Mouse (Mus musculus) left cerebral cortex, adult 2 months (tissue): ENCODE data around the gene Syn3. TPM values are rescaled to one million over a fixed set of nuclear protein-coding genes. Genes with fewer than 3 reads are reported as not detected.

ENCODE experiments used
- DNase-seq, 2 experiments: peaks; one replicate each; pipeline ENCODE4 v3.0.0; 2021 to 2022; ENCODE audit warnings: low spot score in 2 of 2, mixed read lengths in 1 of 2; ENCODE audit errors: extremely low spot score in 1 of 2
- H3K27ac ChIP-seq: fragments of 200-600 bp; 2 replicates; pipeline ENCODE4 v1.8.1; 2022
- H3K4me3 ChIP-seq: fragments of 200-600 bp; 2 replicates; pipeline ENCODE4 v1.8.1; 2022
- CTCF ChIP-seq: fragments of 200-600 bp; IDR thresholded peaks from 2 replicates; pipeline ENCODE4 v1.8.1; 2022; ENCODE audit warnings: antibody characterized with exemption, mild to moderate bottlenecking, moderate library complexity
- intact Hi-C: fragments of 180-260 bp; cut with DNase I; formaldehyde crosslinking; loops from one replicate; pipeline ENCODE4 v1.15.1; 2025
- total RNA-seq, 2 experiments: library from RNA; stranded (reverse); gene quantifications; 2 replicates each; pipeline ENCODE4 v1.2.3; 2021

Syn3 gene
- total RNA-seq, 2 experiments from 2014 or later: 29.9 to 30.8 TPM

DNA sequence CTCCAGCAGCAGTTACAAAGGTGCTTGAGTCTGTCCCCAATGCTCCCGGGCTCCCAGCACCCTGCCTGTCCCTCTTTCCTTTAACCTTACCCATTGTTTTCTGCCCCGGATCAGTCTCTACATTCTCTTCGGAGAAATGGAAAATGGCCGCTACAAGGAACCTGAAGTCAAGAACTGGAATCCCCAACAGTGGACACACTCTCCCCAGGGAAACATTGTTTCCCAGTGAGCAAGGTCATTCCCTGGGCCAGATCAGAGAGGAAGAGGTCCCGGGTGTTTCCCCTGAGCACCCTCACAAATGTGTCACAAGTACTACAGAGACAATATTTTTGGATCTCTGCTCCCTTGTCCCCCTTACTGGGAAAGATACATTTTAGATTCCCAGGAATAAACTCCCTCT, 432.0 kb downstream of the Syn3 start:
- intact Hi-C loops: loop anchor here (5.0 kb wide), 1 partner anchor 99 kb away; no protein-coding TSS in a partner anchor
- no peak overlapping the region for H3K4me3 ChIP-seq
- DNase-seq: no peak
- TF ChIP-seq CTCF: no peak
- no peak overlapping the region for H3K27ac ChIP-seq

DNA sequence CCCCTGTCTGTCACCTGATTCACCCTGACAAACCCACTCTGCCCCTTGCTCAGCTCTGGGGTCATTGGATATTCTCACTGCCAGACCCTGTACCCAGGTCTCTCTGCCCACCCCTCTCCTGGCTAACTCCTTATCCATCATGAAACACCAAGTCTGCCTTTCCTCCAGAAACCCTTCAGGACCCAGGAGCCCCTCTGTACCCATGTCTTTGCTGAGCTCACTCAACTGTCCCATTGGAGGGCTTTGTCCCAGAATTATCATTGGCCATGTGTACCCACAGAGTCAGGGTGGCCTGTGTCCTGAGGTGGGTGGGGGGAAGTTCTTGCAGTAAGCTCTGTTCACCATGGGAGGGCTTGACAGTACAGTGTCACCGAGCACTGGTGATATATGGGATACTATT, 433.0 kb downstream of the Syn3 start:
- Histone ChIP-seq H3K4me3 (no peak overlapping the region), H3K27ac (no peak overlapping the region)
- TF ChIP-seq CTCF: no peak; the same call in 1 of the 2 replicates
- intact Hi-C loops: loop anchor here (1.0 to 5.0 kb wide), 4 partner anchors 98 to 398 kb away; no protein-coding TSS in a partner anchor
- no peak for DNase-seq

DNA sequence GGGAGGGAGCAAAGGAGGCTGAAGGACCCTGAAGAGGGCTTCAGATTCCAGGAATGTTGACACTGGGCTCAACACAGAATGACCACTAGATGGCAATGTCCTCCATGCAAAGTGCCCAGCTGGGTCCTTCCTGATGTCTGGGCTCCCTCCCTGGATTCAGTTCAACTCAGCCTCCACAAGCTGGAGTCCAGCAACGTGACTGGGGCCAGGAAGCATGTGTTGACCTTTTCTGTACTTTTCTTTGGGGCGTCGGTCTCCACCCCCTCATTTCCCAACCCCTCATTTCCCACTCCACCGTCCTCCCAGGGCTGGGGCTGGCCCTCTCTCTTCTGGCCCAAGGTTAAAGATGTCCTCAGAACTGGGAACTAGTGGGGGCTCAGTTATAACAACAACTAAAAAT, 433.8 kb downstream of the Syn3 start:
- TF ChIP-seq CTCF: peak; percentile 94

DNA sequence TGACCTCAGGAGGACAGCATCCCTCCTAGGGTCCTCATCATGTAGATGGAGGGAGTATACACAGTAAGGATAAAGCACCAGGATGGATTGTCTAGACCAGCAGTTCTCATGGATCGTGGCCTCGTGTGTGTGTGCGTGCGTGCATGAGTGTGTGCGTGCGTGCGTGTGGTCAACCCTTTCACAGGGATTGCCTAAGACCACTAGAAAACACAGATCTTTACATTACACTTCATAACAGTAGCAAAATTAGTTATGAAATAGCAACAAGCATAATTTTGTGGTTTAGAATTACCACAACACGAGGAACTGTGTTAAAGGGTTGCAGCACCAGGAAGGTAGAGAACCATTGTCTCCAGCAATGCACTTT, 435.7 kb downstream of the Syn3 start:
- intact Hi-C loops: no loop called here
- no peak overlapping the region for H3K27ac ChIP-seq
- TF ChIP-seq CTCF: no peak
- DNase-seq: no peak
- H3K4me3 ChIP-seq: no peak overlapping the region

More for the DNA sequence above, 433.8 kb downstream of the Syn3 start:
- H3K4me3 ChIP-seq: no peak overlapping the region
- intact Hi-C loops: loop anchor here (1.0 to 5.0 kb wide), 4 partner anchors 98 to 398 kb away; no protein-coding TSS in a partner anchor
- H3K27ac ChIP-seq: no peak overlapping the region
- peak; percentile 60 to 62 for DNase-seq

DNA sequence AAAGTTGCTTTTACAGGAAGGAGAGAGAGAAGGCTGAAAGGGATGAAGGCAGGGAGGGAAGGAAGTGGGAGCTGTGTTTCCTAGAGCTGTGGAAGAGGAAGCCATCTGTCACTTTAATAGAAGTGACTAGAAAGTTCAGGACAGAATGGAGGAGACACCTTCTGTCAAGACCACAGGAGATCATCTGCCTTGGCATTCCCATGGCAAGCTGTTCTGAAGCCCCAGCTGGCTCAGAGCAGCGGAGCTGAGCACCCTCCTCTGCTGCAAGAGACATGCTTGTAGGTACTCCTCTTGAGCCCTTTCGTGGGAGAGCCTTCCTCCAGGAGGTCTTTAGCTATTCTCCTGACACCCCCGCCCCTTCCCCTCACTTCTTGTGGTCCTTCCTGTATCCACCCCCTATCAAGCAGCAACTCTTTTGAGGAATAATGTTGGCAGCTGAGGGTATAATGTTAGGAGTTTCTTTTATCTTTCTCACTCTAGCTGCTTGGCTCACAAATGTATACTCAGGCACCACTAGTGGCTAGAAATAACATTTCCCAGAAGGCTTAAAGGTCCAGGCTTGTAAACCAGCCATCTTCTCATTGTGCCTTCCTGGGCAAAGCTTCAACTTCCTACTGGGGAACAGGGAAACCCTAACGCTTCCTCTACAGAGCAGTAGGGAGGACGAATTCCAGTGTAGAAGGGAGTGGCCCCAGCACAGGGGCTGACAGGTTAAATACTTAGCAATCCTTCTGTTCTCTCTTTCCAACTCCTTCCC, 436.3 kb downstream of the Syn3 start:
- intact Hi-C loops: no loop called here
- no peak for TF ChIP-seq CTCF
- no peak for DNase-seq
- Histone ChIP-seq H3K27ac (no peak overlapping the region), H3K4me3 (no peak overlapping the region)

DNA sequence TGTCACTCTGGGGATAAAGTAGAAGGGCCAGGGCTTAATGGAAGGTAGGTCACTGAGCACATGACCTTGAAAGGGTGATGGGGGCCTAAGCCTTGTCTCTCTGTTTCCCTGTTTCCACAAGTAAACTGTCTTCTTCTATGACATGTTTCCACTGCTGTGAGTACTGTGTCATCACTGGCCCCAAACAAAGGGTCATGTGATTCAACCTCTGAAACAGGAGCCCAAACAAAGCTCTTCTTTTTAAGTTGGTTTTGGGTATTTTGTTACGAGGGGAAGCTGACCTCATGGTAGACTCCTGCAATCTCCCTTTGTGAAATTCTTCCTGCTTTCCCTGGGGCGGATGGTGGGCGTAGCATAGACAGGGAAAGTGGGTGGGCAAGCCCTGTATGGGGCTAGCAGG, 438.4 kb downstream of the Syn3 start:
- TF ChIP-seq CTCF: no peak
- Histone ChIP-seq H3K4me3 (no peak overlapping the region), H3K27ac (no peak overlapping the region; the same call in 1 of the 2 replicates)
- intact Hi-C loops: no loop called here
- no peak for DNase-seq

DNA sequence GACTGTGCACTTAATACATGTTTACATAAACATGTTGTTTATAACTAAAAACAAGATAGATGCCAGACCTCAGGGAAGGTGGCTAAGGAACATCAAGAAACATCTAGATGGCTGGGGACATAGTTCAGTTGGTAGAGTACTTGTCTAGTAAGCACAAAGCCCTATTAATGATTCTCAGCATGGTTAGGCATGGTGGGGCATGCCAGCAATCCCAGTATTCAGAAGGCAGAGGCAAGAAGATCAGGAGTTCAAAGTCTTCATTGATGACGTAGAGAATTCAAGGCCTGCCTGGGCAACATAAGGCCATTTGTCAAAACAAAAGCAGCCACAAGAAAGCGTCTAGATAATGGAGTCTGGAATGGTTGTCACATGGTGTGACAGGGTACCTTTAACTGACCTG, 441.0 kb downstream of the Syn3 start:
- H3K4me3 ChIP-seq: no peak overlapping the region
- no peak for DNase-seq
- TF ChIP-seq CTCF: no peak
- intact Hi-C loops: no loop called here
- no peak overlapping the region for H3K27ac ChIP-seq

DNA sequence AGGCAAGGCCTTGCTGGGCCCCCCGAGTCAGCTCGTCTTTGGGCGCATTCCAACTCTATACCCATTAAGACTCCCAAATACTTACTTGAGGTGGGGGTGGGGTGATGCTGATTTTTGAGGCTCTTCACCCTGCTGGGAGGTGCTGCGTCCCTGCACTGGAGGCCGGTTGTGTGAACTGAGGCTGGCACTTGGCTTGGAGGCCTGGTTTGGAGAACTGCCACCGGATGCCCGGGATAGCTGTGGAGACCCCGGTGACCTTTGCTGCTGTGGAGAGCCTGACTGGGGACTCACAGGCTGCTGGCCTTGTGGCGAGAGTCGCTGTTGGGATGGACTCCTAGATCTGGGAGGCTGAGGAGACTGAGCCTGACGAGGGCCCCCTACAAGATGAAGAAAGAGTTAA, 441.4 kb downstream of the Syn3 start:
- no peak for DNase-seq
- intact Hi-C loops: no loop called here
- H3K27ac ChIP-seq: no peak overlapping the region
- no peak overlapping the region for H3K4me3 ChIP-seq
- TF ChIP-seq CTCF: no peak

DNA sequence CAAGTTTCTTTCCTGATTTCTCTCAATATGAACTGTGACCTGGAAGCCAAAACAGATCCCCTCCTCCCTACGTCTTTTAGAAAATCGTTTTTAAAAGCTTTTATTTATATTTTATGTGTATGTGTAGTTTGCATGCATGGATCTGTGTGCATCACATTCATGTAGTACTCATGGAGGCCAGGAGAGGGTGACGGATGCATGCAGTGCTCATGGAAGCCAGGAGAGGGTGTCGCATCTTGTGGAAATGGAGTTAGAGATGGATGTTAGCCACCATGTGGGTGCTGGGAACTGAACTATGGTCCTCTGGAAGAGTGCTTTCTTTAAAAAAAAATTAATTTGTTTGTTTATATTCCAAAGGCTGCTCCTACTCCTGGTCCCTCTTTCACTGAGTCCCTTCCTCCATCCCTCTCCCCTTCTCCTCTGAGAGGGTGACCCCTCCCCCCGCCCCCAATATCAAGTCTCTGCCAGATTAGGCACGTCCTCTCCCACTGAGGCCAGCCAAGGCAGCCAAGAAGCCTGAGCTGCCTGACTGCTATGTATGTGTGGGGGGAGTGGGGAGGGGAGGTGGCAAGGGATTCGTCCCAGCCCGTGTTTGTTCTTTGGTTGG, 442.3 kb downstream of the Syn3 start:
- intact Hi-C loops: no loop called here
- no peak for DNase-seq

DNA sequence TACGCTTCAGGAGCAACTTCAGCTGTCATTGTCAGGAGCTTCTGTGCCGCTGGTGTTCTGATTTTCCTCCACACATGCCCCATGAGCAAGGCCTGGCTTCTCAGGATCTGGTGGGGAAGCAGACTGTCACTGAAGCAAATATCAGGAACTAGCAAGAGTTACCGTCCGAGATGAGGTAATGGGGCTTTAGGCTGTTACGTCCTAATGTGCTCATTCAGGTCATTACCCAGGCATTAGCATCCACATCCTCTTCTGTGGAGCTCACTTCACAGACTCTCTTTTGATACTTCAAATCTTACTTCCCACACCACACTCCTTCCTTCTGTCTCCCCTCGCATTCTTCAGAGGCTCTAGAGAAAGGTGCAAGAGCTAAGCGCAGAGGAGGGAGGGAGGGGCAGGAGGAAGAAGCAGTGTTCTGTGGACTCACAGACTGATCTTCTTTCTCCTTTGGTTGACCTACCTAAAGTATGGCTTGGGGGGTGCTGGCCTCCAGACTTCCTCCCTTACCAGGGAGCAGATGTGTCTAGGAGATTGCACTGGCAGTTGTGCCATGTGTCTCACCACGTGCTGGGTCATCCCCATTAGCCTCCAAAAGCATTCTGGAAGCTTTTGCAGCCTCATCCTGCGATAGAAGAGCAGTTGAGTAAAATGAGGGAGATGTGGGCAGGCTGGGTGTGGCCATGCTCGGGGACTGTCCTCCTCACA, 445.7 kb downstream of the Syn3 start:
- Histone ChIP-seq H3K4me3 (no peak overlapping the region), H3K27ac (no peak overlapping the region)
- DNase-seq: no peak
- no peak for TF ChIP-seq CTCF
- intact Hi-C loops: no loop called here

More for the DNA sequence above, 442.3 kb downstream of the Syn3 start:
- Histone ChIP-seq H3K27ac (no peak overlapping the region), H3K4me3 (no peak overlapping the region)
- TF ChIP-seq CTCF: peak; percentile 10

DNA sequence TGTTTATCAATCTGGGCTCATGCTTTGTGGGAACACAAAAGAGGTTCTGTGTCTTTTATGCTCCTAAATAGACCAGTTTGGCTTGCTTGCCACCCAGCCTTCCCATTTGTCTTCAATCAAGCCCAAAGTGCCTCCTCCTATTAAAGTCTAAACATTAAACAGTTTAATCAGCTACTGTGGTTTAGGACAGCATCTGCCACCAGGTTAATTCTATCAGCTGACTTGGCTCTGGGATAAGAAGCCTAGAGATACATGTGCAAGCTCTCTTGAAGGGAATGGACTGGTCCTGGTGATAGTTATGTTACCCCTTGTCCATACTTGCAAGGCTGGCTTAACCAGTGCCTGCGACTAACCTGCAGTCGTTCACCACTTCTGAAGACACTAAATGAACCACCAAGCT, 448.2 kb downstream of the Syn3 start:
- no peak for TF ChIP-seq CTCF
- intact Hi-C loops: no loop called here
- no peak overlapping the region for H3K4me3 ChIP-seq
- H3K27ac ChIP-seq: peak overlapping the region; percentile 38; the same call in 1 of the 2 replicates
- DNase-seq: no peak

DNA sequence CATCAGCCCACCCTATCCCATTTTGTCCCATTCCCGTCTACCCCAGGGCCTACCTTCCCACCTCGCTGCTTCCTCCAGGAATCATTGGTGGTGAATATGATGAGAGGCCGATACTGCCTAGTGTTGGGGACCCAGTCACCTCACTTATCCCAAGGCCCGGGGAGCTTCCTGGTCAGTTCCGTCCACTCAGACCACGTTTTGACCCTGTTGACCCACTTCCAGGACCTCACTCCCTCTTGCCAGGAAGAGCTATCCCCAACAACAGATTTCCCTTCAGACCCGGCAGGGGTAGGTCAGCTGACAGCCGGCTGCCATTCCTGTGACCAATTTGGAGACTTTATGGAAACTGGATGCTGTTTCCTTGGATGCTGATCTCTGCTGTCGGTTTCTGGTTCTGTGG, 450.9 kb downstream of the Syn3 start:
- DNase-seq: no peak
- H3K4me3 ChIP-seq: no peak overlapping the region
- no peak for TF ChIP-seq CTCF
- intact Hi-C loops: no loop called here
- H3K27ac ChIP-seq: no peak overlapping the region
